Mouse (Mus musculus): Measurements from ENCODE around the gene Slc1a2. TPM values are rescaled to one million over a fixed set of nuclear protein-coding genes. Genes with fewer than 3 reads are reported as not detected.

Gene Slc1a2
- total and polyA plus RNA-seq, 2 experiments from 2014 or later, result 18.4 to 82.0 TPM

GRCm38 (mm10) chr2:102711511-102711910 lies 53.1 kb downstream of the Slc1a2 start:
- Histone ChIP-seq H3K9me3 (ENCODE audit: low read length) (no peaks in the 10 kb centered on the region), H3K4me3 (ENCODE audit: low read depth, low read length) (no peak overlapping the region), H3K4me2 (ENCODE audit: low read depth) (no peak overlapping the region), H3K27ac (ENCODE audit: low read depth, low read length) (no peak overlapping the region), H3K36me3 (ENCODE audit: insufficient read depth) (no peaks in the 10 kb centered on the region), H3K4me1 (ENCODE audit: insufficient read depth) (no peaks in the 10 kb centered on the region), H3K27me3 (ENCODE audit: insufficient read depth, low read length) (no peaks in the 10 kb centered on the region), H3K9ac (no peak overlapping the region)
- ATAC-seq (no peak), DNase-seq (no peak)
- TF ChIP-seq CTCF (IDR thresholded peaks at IDR 0.05; ENCODE audit: low read depth), result no peak
- WGBS, result 87% methylated on average over 5 of the region's 5 CpGs

GRCm38 (mm10) chr2:102712049-102712448 lies 53.6 kb downstream of the Slc1a2 start:
- Histone ChIP-seq H3K36me3 (ENCODE audit: insufficient read depth) (no peaks in the 10 kb centered on the region), H3K4me3 (ENCODE audit: low read depth, low read length) (no peak overlapping the region), H3K9me3 (ENCODE audit: low read length) (no peaks in the 10 kb centered on the region), H3K4me1 (ENCODE audit: insufficient read depth) (no peaks in the 10 kb centered on the region), H3K27me3 (ENCODE audit: insufficient read depth, low read length) (no peaks in the 10 kb centered on the region), H3K27ac (ENCODE audit: low read depth, low read length) (no peak overlapping the region), H3K4me2 (ENCODE audit: low read depth) (no peak overlapping the region), H3K9ac (no peak overlapping the region)
- no peak for TF ChIP-seq CTCF (IDR thresholded peaks at IDR 0.05; ENCODE audit: low read depth)
- 86% methylated on average over 4 of the region's 4 CpGs for WGBS
- no peak for ATAC-seq
- no peak for DNase-seq

- H3K9me3 ChIP-seq (ENCODE audit: low read length), result no peaks in the 10 kb centered on the region
- H3K27ac ChIP-seq (ENCODE audit: low read depth, low read length), result no peak overlapping the region
- no peaks in the 10 kb centered on the region for H3K36me3 ChIP-seq (ENCODE audit: insufficient read depth)
- no peak overlapping the region for H3K4me3 ChIP-seq (ENCODE audit: low read depth, low read length)
- no peak overlapping the region for H3K4me2 ChIP-seq (ENCODE audit: low read depth)
- H3K27me3 ChIP-seq (ENCODE audit: insufficient read depth, low read length), result no peaks in the 10 kb centered on the region
- DNase-seq, result no peak
- H3K4me1 ChIP-seq (ENCODE audit: insufficient read depth), result no peaks in the 10 kb centered on the region
- TF ChIP-seq CTCF (IDR thresholded peaks at IDR 0.05; ENCODE audit: low read depth), result no peak
- WGBS, result 78% methylated on average over 7 of the region's 7 CpGs
- H3K9ac ChIP-seq, result no peak overlapping the region
- ATAC-seq, result no peak
Observed at GRCm38 (mm10) chr2:102712678-102713628, 54.5 kb downstream of the Slc1a2 start.

GRCm38 (mm10) chr2:102714320-102714719 lies 55.9 kb downstream of the Slc1a2 start:
- no peak for TF ChIP-seq CTCF (IDR thresholded peaks at IDR 0.05; ENCODE audit: low read depth)
- H3K9ac ChIP-seq, result no peak overlapping the region
- no peaks in the 10 kb centered on the region for H3K27me3 ChIP-seq (ENCODE audit: insufficient read depth, low read length)
- no peaks in the 10 kb centered on the region for H3K4me1 ChIP-seq (ENCODE audit: insufficient read depth)
- H3K4me3 ChIP-seq (ENCODE audit: low read depth, low read length), result no peak overlapping the region
- WGBS, result 82% methylated on average over 2 of the region's 2 CpGs
- H3K4me2 ChIP-seq (ENCODE audit: low read depth), result no peak overlapping the region
- H3K27ac ChIP-seq (ENCODE audit: low read depth, low read length), result no peak overlapping the region
- no peaks in the 10 kb centered on the region for H3K36me3 ChIP-seq (ENCODE audit: insufficient read depth)
- DNase-seq (no peak), ATAC-seq (no peak)
- H3K9me3 ChIP-seq (ENCODE audit: low read length), result no peaks in the 10 kb centered on the region

- Histone ChIP-seq H3K27me3 (ENCODE audit: insufficient read depth, low read length) (no peaks in the 10 kb centered on the region), H3K9me3 (ENCODE audit: low read length) (no peaks in the 10 kb centered on the region), H3K36me3 (ENCODE audit: insufficient read depth) (no peaks in the 10 kb centered on the region), H3K4me3 (ENCODE audit: low read depth, low read length) (no peak overlapping the region), H3K9ac (no peak overlapping the region), H3K4me1 (ENCODE audit: insufficient read depth) (no peaks in the 10 kb centered on the region), H3K27ac (ENCODE audit: low read depth, low read length) (no peak overlapping the region), H3K4me2 (ENCODE audit: low read depth) (no peak overlapping the region)
- ATAC-seq (no peak), DNase-seq (no peak)
- TF ChIP-seq CTCF (IDR thresholded peaks at IDR 0.05; ENCODE audit: low read depth), result no peak
- WGBS, result 33% methylated on average over 1 of the region's 1 CpGs
Observed at GRCm38 (mm10) chr2:102715754-102716153, 57.3 kb downstream of the Slc1a2 start.

- WGBS, result 71% methylated on average over 2 of the region's 2 CpGs
- no peaks in the 10 kb centered on the region for H3K27me3 ChIP-seq (ENCODE audit: insufficient read depth, low read length)
- ATAC-seq (no peak), DNase-seq (no peak)
- no peak overlapping the region for H3K4me2 ChIP-seq (ENCODE audit: low read depth)
- no peak overlapping the region for H3K4me3 ChIP-seq (ENCODE audit: low read depth, low read length)
- H3K9me3 ChIP-seq (ENCODE audit: low read length), result no peaks in the 10 kb centered on the region
- no peak overlapping the region for H3K9ac ChIP-seq
- no peak for TF ChIP-seq CTCF (IDR thresholded peaks at IDR 0.05; ENCODE audit: low read depth)
- no peak overlapping the region for H3K27ac ChIP-seq (ENCODE audit: low read depth, low read length)
- no peaks in the 10 kb centered on the region for H3K36me3 ChIP-seq (ENCODE audit: insufficient read depth)
- H3K4me1 ChIP-seq (ENCODE audit: insufficient read depth), result no peaks in the 10 kb centered on the region
Observed at GRCm38 (mm10) chr2:102721859-102722258, 63.4 kb downstream of the Slc1a2 start.

GRCm38 (mm10) chr2:102725054-102725453 lies 66.6 kb downstream of the Slc1a2 start:
- H3K27ac ChIP-seq (ENCODE audit: low read depth, low read length), result no peak overlapping the region
- no peaks in the 10 kb centered on the region for H3K9me3 ChIP-seq (ENCODE audit: low read length)
- no peak for TF ChIP-seq CTCF (IDR thresholded peaks at IDR 0.05; ENCODE audit: low read depth)
- no peaks in the 10 kb centered on the region for H3K27me3 ChIP-seq (ENCODE audit: insufficient read depth, low read length)
- no peak overlapping the region for H3K4me2 ChIP-seq (ENCODE audit: low read depth)
- DNase-seq (no peak), ATAC-seq (no peak)
- no peaks in the 10 kb centered on the region for H3K4me1 ChIP-seq (ENCODE audit: insufficient read depth)
- H3K36me3 ChIP-seq (ENCODE audit: insufficient read depth), result no peaks in the 10 kb centered on the region
- no peak overlapping the region for H3K9ac ChIP-seq
- 78% methylated on average over 3 of the region's 3 CpGs for WGBS
- no peak overlapping the region for H3K4me3 ChIP-seq (ENCODE audit: low read depth, low read length)

Measured in forebrain, postnatal 0 days (tissue).